Mouse (Mus musculus) forebrain, embryonic 16.5 days (tissue): ENCODE measurements around the gene Vmn2r47. TPM values are rescaled to one million over a fixed set of nuclear protein-coding genes. Genes with fewer than 3 reads are reported as not detected.
"Not testable (repeated sequence)": the region's sequence is repeated elsewhere in the genome, so short reads cannot be mapped to it uniquely, and the experiment has no call there.

Experiments
- ATAC-seq: fragments of 200-750 bp; cut with Nextera tagmentation; 2 replicates; pipeline ENCODE4 v1.8.0; 2017; ENCODE audit warnings: mild to moderate bottlenecking, moderate library complexity
- H3K27ac ChIP-seq: fragments of 300-500 bp; sonication (generic); 2 replicates; pipeline ENCODE4 v1.5.1; 2014; ENCODE audit warnings: low read length, control low read depth
- H3K27me3 ChIP-seq: fragments of 300-500 bp; sonication (generic); replicated peaks from 2 replicates; pipeline ENCODE4 v1.6.1; 2014; ENCODE audit warnings: low read length; ENCODE audit not compliant: control insufficient read depth, insufficient read depth
- H3K36me3 ChIP-seq: fragments of 300-500 bp; sonication (generic); 2 replicates; pipeline ENCODE4 v1.6.1; 2014; ENCODE audit not compliant: control insufficient read depth, insufficient read depth
- H3K4me1 ChIP-seq: fragments of 300-500 bp; sonication (generic); replicated peaks from 2 replicates; pipeline ENCODE4 v1.6.1; 2014; ENCODE audit warnings: low read length; ENCODE audit not compliant: control insufficient read depth, insufficient read depth
- H3K4me2 ChIP-seq: fragments of 300-500 bp; sonication (generic); 2 replicates; pipeline ENCODE4 v1.6.1; 2014; ENCODE audit warnings: mild to moderate bottlenecking, low read length, control low read depth
- H3K4me3 ChIP-seq: fragments of 300-500 bp; sonication (generic); replicated peaks from 2 replicates; pipeline ENCODE4 v1.5.1; 2014; ENCODE audit warnings: mild to moderate bottlenecking, low read length, control low read depth
- H3K9ac ChIP-seq: fragments of 300-500 bp; sonication (generic); replicated peaks from 2 replicates; pipeline ENCODE4 v1.6.1; 2014; ENCODE audit warnings: low read depth, low read length, control low read depth
- H3K9me3 ChIP-seq: fragments of 300-500 bp; sonication (generic); 2 replicates; pipeline ENCODE4 v1.6.1; 2016; ENCODE audit warnings: low read length; ENCODE audit not compliant: control insufficient read depth
- WGBS: fragments of 180-500 bp; shearing (Covaris S2); extraction: QIAGEN DNeasy Blood & Tissue Kit; methylation state at CpG from one replicate; pipeline ENCODE4 v1.1.7; 2014; 5-methylcytosine and 5-hydroxymethylcytosine counted together
- polyA plus RNA-seq: library from polyadenylated mRNA; unstranded; fragments of >200 nt; fragmentation: Nextera tagmentation; extraction: Ambion mirVana; gene quantifications from 2 replicates; pipeline ENCODE4 v1.2.1, GENCODE M21; 2015

Vmn2r47 gene
- polyA plus RNA-seq = not detected in 2 replicates

- not testable (repeated sequence) for H3K4me3 ChIP-seq, H3K9me3 ChIP-seq, H3K9ac ChIP-seq, H3K27me3 ChIP-seq, H3K27ac ChIP-seq, H3K4me1 ChIP-seq, H3K4me2 ChIP-seq, H3K36me3 ChIP-seq, ATAC-seq
- WGBS = no CpG with 5 or more reads among the region's 1 CpGs
Observed at GRCm38 (mm10) chr7:9841225-9841624, at the start of gene Vmn2r47. Vmn2r47 (minus strand) TSS chr7:9841325.

DNA sequence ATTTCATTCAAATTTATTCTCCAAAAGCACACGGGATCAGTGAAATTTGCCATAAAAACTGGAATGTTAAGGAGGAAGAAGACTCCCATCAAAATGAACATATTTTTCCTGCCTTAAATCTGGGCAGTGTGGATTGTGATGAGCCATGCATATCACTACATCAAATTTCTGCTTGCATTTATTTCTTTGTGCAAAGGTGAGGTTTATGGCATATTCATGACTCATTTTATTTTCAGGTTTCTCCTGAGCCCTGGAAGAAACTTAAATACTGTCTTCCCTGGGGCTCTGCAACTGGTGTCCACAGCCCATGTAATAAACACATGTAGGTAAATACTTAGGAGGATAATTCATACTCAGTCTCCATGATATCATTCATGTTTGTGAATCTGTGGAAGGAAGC lies 70.7 kb downstream of the Vmn2r47 start, which contains the start of gene Vmn2r46:
TSS of gene Vmn2r46 (minus strand) at position 101 of the 400 bp plus-strand sequence.
- not testable (repeated sequence) for H3K9me3 ChIP-seq, H3K27me3 ChIP-seq, H3K4me3 ChIP-seq, ATAC-seq, H3K4me2 ChIP-seq, H3K4me1 ChIP-seq, H3K36me3 ChIP-seq, H3K27ac ChIP-seq, H3K9ac ChIP-seq
- no CpG with 5 or more reads among the region's 1 CpGs for WGBS

Other genes with a start within 250 kb of the Vmn2r47 start
- gene Vmn2r46, start 70.8 kb downstream of the Vmn2r47 start, polyA plus RNA-seq = not detected in 2 replicates
- not detected in 2 replicates for gene Vmn2r48, start 112.3 kb upstream of the Vmn2r47 start, polyA plus RNA-seq
- not detected in 2 replicates for gene Vmn2r49, start 150.9 kb upstream of the Vmn2r47 start, polyA plus RNA-seq
- not detected in 2 replicates for gene Vmn2r50, start 212.0 kb upstream of the Vmn2r47 start, polyA plus RNA-seq